ENCODE assay signal across 8 mouse cellular contexts in the genomic region with DNA sequence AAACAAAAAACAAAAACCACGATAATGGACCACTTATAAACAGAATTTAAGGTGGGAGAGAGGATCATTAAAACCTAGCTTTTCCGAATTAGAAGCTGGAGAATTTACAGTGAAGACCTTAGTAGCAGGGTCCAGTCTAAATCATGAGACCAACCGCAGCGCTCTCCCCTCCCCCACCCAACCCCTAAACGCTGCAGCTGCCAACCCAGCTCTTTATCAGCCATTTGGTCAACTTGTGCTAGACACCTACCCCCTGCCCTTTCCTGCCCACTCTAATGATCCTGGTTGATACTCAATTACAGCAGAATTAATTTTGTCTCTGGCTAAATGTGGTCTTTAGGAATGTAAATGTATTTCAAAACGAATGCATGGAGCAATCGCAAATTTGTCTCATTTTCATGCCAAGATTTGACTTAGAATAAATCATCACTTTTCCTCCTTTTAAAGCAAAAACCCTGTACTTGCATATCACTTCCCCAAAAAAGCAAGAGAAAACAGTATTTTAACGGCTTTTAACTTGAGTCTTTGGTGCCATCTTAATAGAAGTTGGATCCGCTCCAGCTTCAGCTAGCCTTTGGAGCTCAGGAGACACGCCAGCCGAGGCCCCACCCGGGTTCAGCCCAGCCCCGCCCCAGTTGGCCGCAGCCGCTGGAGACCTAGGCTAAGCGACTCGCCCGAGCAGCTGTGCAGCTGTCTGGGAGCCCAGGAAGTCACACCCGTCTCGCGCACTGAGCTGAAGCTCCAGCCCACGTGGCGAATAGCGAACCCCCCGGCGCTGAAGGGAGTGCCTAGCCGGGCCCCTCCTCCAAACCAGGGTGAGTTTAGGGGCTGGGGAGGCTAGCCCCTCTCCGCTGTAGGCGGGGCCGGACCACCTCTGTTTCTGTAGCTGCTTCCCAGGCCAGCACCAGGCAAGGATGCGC. TPM values are rescaled to one million over a fixed set of nuclear protein-coding genes. Genes with fewer than 3 reads are reported as not detected.
DNase-seq lines count a peak whose midpoint lies in the region.

No protein-coding gene starts in this region.

- DNase-seq in MN1 (ENCODE audit: low spot score): peak; percentile 88
- DNase-seq in cerebellum, adult 8-10 months: peak; percentile 17
- peak; percentile 63 for DNase-seq in forelimb bud, embryonic 11.5 days (ENCODE audit: low read depth, low spot score)
- DNase-seq in heart, postnatal 4 days: peak; percentile 90
- DNase-seq in layer of hippocampus, adult 9-11 months: peak; percentile 55
- peak; percentile 94 for DNase-seq in lung, postnatal 10 days
- DNase-seq in ovary, postnatal 10 days (ENCODE audit: low spot score): peak; percentile 49
- peak; percentile 63 for DNase-seq in thymus, postnatal 14 days

RNA-seq across cellular contexts. Expression of gene Vcan, which starts 3.3 kb away (rescaled TPM):
- 10 to 100 TPM; 83.8 to 84.4 TPM for total RNA-seq in heart, postnatal 4 days (2021)

Comparison
In these comparisons a context has a peak if more than half of its experiments do, and no peak if none do; other contexts are left out.
1. Peak in every context shown above with its lines: DNase-seq.
2. DNase-seq: peak in every context shown above with its lines; median percentile 94 in lung, postnatal 10 days; 90 in heart, postnatal 4 days; 88 in MN1; 63 in forelimb bud, embryonic 11.5 days; 63 in thymus, postnatal 14 days; 55 in layer of hippocampus, adult 9-11 months; 49 in ovary, postnatal 10 days; 17 in cerebellum, adult 8-10 months.